Mouse (Mus musculus): Measurements from ENCODE around the gene Cd2. TPM values are rescaled to one million over a fixed set of nuclear protein-coding genes. Genes with fewer than 3 reads are reported as not detected.

Cd2 gene
- polyA plus RNA-seq (2012; rRNA removed): 0.08 and 0.13 TPM in 2 replicates

- Histone ChIP-seq H3K27me3 (ENCODE audit: control insufficient read depth, insufficient read depth, low read length) (no peaks in the 10 kb centered on the region), H3K4me1 (ENCODE audit: control insufficient read depth, insufficient read depth, low read length) (no peaks in the 10 kb centered on the region; the same call in 1 of the 2 replicates), H3K27ac (ENCODE audit: insufficient read depth, low read length) (no peak within 1 kb of the TSS), H3K4me3 (replicated peaks; ENCODE audit: insufficient read depth, low read depth, low read length) (no peak within 1 kb of the TSS)
- TF ChIP-seq CTCF (IDR thresholded peaks at IDR 0.05; ENCODE audit: borderline replicate concordance, insufficient read depth, low read depth, low read length) (no peak), POLR2A (IDR thresholded peaks at IDR 0.05; ENCODE audit: borderline replicate concordance, insufficient read depth, low read length) (no peak)
- 41% methylated on average over 4 of the region's 4 CpGs for WGBS
- no peak for DNase-seq
Measured at GRCm38 (mm10) chr3:101287911-101288311, at the start of gene Cd2. Gene Cd2, minus strand, starts transcription at chr3:101287939.

- no peak for DNase-seq
- Histone ChIP-seq H3K27me3 (ENCODE audit: control insufficient read depth, insufficient read depth, low read length) (no peaks in the 10 kb centered on the region), H3K4me3 (replicated peaks; ENCODE audit: insufficient read depth, low read depth, low read length) (no peak overlapping the region), H3K27ac (ENCODE audit: insufficient read depth, low read length) (no peak overlapping the region), H3K4me1 (ENCODE audit: control insufficient read depth, insufficient read depth, low read length) (no peaks in the 10 kb centered on the region)
- no peak for TF ChIP-seq POLR2A (IDR thresholded peaks at IDR 0.05; ENCODE audit: borderline replicate concordance, insufficient read depth, low read length)
- no peak for TF ChIP-seq CTCF (IDR thresholded peaks at IDR 0.05; ENCODE audit: borderline replicate concordance, insufficient read depth, low read depth, low read length)
- WGBS: 92% methylated on average over 7 of the region's 7 CpGs
Measured at GRCm38 (mm10) chr3:101328617-101329016, 40.9 kb upstream of the Cd2 start.

- no peak overlapping the region for H3K27ac ChIP-seq (ENCODE audit: insufficient read depth, low read length)
- no peak overlapping the region for H3K4me3 ChIP-seq (replicated peaks; ENCODE audit: insufficient read depth, low read depth, low read length)
- TF ChIP-seq POLR2A (IDR thresholded peaks at IDR 0.05; ENCODE audit: borderline replicate concordance, insufficient read depth, low read length): no peak
- TF ChIP-seq CTCF (IDR thresholded peaks at IDR 0.05; ENCODE audit: borderline replicate concordance, insufficient read depth, low read depth, low read length): no peak
- 99% methylated on average over 2 of the region's 2 CpGs for WGBS
- H3K27me3 ChIP-seq (ENCODE audit: control insufficient read depth, insufficient read depth, low read length): no peaks in the 10 kb centered on the region
- peaks cover 7% of the 10 kb centered on the region for H3K4me1 ChIP-seq (ENCODE audit: control insufficient read depth, insufficient read depth, low read length)
- no peak for DNase-seq
Measured at GRCm38 (mm10) chr3:101327248-101327647, 39.5 kb upstream of the Cd2 start.

GRCm38 (mm10) chr3:101322437-101322836 lies 34.7 kb upstream of the Cd2 start:
- Histone ChIP-seq H3K27me3 (ENCODE audit: control insufficient read depth, insufficient read depth, low read length) (no peaks in the 10 kb centered on the region), H3K4me3 (replicated peaks; ENCODE audit: insufficient read depth, low read depth, low read length) (no peak overlapping the region), H3K4me1 (ENCODE audit: control insufficient read depth, insufficient read depth, low read length) (peaks cover 17% of the 10 kb centered on the region), H3K27ac (ENCODE audit: insufficient read depth, low read length) (no peak overlapping the region)
- TF ChIP-seq CTCF (IDR thresholded peaks at IDR 0.05; ENCODE audit: borderline replicate concordance, insufficient read depth, low read depth, low read length) (no peak), POLR2A (IDR thresholded peaks at IDR 0.05; ENCODE audit: borderline replicate concordance, insufficient read depth, low read length) (no peak)
- 15% methylated on average over 10 of the region's 10 CpGs for WGBS
- peak; percentile 34 to 59 for DNase-seq

- Histone ChIP-seq H3K4me3 (replicated peaks; ENCODE audit: insufficient read depth, low read depth, low read length) (no peak overlapping the region), H3K4me1 (ENCODE audit: control insufficient read depth, insufficient read depth, low read length) (peaks cover 17% of the 10 kb centered on the region), H3K27me3 (ENCODE audit: control insufficient read depth, insufficient read depth, low read length) (no peaks in the 10 kb centered on the region), H3K27ac (ENCODE audit: insufficient read depth, low read length) (no peak overlapping the region)
- no peak for DNase-seq
- WGBS: 93% methylated on average over 7 of the region's 7 CpGs
- TF ChIP-seq CTCF (IDR thresholded peaks at IDR 0.05; ENCODE audit: borderline replicate concordance, insufficient read depth, low read depth, low read length) (no peak), POLR2A (IDR thresholded peaks at IDR 0.05; ENCODE audit: borderline replicate concordance, insufficient read depth, low read length) (no peak)
Measured at GRCm38 (mm10) chr3:101320874-101321273, 33.1 kb upstream of the Cd2 start.

GRCm38 (mm10) chr3:101318516-101319170 lies 30.9 kb upstream of the Cd2 start:
- Histone ChIP-seq H3K27me3 (ENCODE audit: control insufficient read depth, insufficient read depth, low read length) (no peaks in the 10 kb centered on the region), H3K27ac (ENCODE audit: insufficient read depth, low read length) (no peak overlapping the region), H3K4me1 (ENCODE audit: control insufficient read depth, insufficient read depth, low read length) (peaks cover 17% of the 10 kb centered on the region), H3K4me3 (replicated peaks; ENCODE audit: insufficient read depth, low read depth, low read length) (no peak overlapping the region)
- WGBS: 28% methylated on average over 6 of the region's 6 CpGs
- TF ChIP-seq POLR2A (IDR thresholded peaks at IDR 0.05; ENCODE audit: borderline replicate concordance, insufficient read depth, low read length) (no peak), CTCF (IDR thresholded peaks at IDR 0.05; ENCODE audit: borderline replicate concordance, insufficient read depth, low read depth, low read length) (no peak)
- DNase-seq: peak; percentile 53 to 74

- H3K4me1 ChIP-seq (ENCODE audit: control insufficient read depth, insufficient read depth, low read length): peaks cover 17% of the 10 kb centered on the region
- H3K4me3 ChIP-seq (replicated peaks; ENCODE audit: insufficient read depth, low read depth, low read length): no peak overlapping the region
- no peak overlapping the region for H3K27ac ChIP-seq (ENCODE audit: insufficient read depth, low read length)
- TF ChIP-seq POLR2A (IDR thresholded peaks at IDR 0.05; ENCODE audit: borderline replicate concordance, insufficient read depth, low read length) (no peak), CTCF (IDR thresholded peaks at IDR 0.05; ENCODE audit: borderline replicate concordance, insufficient read depth, low read depth, low read length) (peak; percentile 61; the same call in 1 of the 2 replicates)
- DNase-seq: peak; percentile 26 to 47
- 74% methylated on average over 6 of the region's 6 CpGs for WGBS
- H3K27me3 ChIP-seq (ENCODE audit: control insufficient read depth, insufficient read depth, low read length): no peaks in the 10 kb centered on the region
Measured at GRCm38 (mm10) chr3:101318115-101318514, 30.4 kb upstream of the Cd2 start.

GRCm38 (mm10) chr3:101314954-101315353 lies 27.2 kb upstream of the Cd2 start:
- H3K27me3 ChIP-seq (ENCODE audit: control insufficient read depth, insufficient read depth, low read length): no peaks in the 10 kb centered on the region
- H3K4me1 ChIP-seq (ENCODE audit: control insufficient read depth, insufficient read depth, low read length): peaks cover 9% of the 10 kb centered on the region
- WGBS: 85% methylated on average over 6 of the region's 6 CpGs
- TF ChIP-seq POLR2A (IDR thresholded peaks at IDR 0.05; ENCODE audit: borderline replicate concordance, insufficient read depth, low read length) (no peak), CTCF (IDR thresholded peaks at IDR 0.05; ENCODE audit: borderline replicate concordance, insufficient read depth, low read depth, low read length) (peak; percentile 12; the same call in 1 of the 2 replicates)
- H3K4me3 ChIP-seq (replicated peaks; ENCODE audit: insufficient read depth, low read depth, low read length): no peak overlapping the region
- DNase-seq: no peak
- no peak overlapping the region for H3K27ac ChIP-seq (ENCODE audit: insufficient read depth, low read length)

Measured in cerebellum, adult 2 months (tissue).